Mouse (Mus musculus) adipocyte (in vitro differentiated cells): ENCODE measurements at regions not wholly inside any gene's neighbourhood (a gene's known extent, or its start where the extent isn't known, plus 50 kb on each side); places are given as distances from the start of the nearest gene placed in this dataset.

Experiments
- DNase-seq: peaks from one replicate; pipeline ENCODE4 v3.0.0-alpha.2; 2016; ENCODE audit warnings: low spot score

DNA sequence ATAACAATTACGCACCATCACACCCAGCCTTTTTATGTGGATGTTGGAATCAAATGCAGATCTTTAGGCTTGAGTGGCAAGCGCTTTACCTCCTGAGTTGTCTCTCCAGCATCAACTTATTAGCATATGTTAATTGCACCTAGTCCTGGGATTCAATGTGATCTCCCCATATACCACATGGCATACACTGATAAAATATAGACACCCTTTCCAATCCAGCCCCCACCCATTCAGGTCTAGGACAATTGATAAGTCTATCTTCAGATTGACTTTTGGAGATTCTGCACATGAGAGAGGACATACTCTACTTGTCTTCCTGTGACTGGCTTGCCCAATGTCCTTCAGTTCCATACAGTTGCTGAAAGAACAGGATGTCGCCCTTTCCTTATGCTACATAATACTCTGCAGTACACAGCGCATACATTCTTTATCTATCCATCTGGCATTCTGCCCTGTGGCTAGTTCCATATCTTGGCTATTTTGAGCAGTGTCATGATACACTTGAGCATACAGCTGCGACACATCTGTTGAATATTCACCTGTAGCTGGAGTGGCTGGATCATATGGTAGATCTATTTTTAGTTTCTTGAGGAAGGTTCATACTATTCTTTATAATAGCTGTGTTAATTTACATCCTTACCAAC lies 120.3 kb downstream of the Gsdmc2 start:
- no peak for DNase-seq

DNA sequence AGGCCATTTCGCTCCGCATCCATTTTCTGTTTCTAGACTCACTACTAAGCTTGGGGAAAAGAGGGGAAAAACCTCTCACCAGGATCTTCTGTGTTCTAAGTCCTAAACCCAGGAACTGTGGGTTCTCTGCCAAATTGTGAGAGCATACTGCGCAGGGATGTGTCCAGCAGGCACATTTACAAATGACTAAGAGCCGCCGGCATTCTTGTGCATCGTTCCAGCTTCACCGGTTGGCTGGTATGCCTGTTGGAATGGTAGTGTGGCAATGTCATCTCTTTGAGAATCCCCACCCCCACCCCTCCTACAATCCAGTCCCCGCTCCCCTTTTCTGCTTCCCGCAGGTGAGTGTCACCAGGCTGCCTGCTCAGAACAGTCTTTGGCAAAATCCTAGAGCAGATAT lies 122.0 kb downstream of the Gsdmc2 start:
- no peak for DNase-seq

DNA sequence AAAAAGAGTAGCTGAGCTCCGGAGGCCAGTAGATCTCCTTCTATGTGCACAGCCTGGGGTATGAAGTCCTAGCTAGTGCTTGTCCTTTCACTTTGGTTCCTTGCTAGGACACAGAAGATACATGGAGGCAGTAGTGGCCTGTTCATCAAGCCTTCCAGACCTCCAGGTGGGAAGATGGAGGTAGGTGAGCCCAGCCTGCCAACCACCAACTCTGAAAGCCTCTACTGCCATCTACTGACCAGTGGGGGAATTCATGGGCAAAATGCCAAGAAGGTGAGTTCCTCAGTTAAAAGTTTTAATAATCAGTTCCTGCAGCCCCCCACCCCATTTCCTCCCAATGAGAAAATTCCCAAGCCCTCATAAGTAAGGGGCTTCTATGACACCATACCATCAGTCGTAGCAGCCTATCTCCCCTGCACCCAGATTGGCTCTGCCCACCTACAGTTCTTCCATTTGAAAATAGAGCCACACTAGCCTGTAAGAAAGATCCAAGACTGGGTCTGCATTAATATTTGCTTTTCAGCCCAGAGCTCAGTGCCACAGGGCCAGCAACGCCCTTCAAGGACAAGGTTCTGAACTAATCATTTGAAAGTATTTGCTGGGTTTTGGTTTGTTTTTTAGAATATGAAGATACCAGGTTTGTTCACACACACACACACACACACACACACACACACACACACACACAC lies 123.2 kb downstream of the Gsdmc2 start:
- DNase-seq, result peak; percentile 14

DNA sequence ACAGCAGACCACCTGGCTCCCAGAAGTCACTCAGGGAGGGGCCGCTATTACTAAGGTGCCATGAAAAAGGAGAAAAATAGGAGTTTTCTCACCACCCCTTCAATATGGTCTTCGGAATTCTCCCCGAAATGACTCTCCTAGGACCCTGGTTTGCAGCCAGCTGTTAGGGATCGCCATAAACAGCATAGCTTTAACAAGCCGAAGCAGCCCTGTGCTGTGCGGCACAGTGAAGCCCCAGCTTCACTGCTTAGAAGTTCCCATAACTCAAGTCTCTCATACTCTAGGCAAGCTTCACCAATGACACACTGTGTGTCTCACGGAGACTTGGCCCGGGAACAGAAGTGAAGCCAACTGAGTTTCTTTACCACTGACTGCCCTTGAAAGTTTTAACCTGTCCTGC lies 127.2 kb downstream of the Gsdmc2 start:
- DNase-seq, result no peak

DNA sequence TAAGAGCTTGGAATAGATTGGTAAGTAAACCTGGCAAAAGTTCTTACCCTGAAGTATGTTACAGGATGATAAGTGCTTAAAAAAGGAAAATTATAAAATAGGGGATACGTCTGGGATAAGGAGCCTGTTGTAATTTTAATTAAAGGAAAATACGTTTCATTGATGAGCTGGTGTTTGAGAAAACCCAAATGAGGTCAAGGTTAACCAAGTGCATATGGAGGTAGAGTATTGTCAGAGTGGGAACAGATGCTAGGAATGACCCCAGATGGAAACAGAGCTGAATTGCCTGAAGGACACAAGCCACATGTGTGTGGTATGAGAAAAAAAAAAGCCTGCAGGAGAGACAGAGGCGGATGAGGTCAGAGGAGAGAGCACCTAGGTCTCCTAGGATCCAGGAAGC lies 131.3 kb downstream of the Gsdmc2 start:
- DNase-seq, result no peak

DNA sequence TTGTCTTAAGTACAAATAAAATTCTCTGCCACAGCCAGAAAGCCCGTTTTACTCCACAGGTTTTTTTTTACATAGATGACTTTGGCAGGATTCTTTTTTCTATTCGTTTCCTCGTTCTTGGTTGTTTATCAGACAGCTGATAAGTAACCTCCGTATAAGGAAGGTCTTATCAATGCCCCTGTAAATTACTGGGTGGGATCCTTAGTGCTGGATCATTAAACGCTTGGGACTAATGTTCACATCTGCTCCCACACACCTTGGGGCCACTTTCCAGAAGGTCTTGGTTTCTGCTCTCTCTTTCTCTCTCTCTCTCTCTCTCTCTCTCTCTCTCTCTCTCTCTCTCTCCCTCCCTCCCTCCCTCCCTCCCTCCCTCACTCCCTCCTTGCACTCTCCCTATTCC lies 134.6 kb downstream of the Gsdmc2 start:
- no peak for DNase-seq

DNA sequence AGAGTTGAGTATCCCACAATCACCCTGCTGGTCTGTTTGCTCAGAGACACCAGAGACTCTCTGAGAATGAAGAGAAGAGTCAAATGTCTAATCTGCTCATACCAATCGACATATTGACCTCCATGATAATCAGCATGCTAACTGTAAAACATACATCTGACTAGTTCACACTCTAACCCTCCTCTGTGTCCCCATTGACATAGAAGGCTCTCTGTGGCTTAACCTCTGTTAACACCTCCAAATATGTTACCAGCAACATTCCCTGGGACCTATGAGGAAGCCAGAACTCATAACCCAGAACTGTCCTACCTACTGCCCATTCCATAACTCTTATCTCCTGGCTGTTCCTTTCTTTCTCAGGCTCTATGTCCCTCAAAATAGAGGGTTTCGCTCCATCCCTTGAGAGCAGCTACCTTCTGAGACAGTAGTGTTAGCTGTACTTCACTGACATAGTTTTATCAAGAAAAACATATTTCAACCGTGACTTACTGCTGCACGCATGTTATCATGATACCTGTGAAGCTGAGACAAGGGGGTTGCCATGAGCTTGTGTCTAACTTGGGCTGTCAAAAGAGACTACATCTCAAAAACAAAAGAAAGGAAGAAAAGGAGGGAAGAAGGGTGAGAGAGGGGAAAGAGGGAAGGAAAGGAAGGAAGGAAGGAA lies 135.6 kb downstream of the Gsdmc2 start:
- no peak for DNase-seq

DNA sequence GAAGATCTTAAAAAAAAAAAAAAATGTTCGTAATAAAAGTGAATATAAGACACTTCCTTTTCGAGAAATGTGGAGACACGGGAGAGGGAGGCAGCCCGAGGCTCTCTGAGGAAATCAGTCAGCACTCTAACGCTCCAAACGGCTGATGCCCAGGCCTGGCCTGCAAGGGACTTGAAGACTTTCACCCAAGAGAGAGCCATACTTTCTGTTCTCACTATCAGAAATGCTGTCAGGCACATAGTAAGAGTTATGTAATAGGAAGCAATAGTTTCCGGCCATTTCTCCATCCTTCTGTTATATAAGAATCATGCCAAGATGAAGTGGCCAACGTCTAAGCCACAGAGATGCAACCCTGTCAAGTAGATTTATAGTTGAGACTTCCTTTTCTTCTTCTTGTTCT lies 140.3 kb downstream of the Gsdmc2 start:
- no peak for DNase-seq

DNA sequence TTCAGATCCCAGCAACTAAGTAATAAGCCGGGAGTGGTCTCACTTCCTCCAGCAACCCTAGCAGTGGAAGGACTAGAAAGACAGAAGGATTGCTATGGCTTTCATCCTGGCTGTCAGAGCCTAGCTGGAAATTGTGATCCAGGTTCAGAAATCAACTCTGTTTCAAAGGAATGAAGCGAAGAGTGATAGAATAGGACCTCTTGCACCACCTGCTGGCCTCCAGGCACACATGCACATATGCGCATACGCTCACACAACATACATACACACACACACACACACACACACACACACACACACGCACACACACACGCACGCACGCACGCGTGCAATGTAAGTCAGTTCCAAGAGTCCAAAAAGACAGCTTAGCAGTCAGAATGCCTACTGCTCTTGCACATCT lies 147.1 kb downstream of the Gsdmc2 start:
- no peak for DNase-seq

DNA sequence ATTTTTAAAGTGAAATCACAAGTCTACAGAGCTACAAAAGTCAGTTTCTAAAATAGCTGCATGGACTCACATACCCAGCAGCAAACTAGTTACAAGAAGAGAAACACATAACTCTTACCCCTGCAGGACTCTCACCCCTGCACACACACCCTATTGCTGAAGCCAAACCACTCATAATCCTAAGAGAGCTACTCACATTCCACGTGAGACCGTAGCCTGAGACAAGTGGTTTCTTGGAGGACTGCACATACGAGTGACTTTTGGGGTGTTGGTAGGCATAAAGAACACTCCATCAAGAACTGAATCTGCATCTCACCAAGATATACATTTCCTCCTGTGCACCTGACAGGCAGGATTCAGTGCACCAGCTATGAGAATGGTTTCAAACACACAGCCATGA lies 150.8 kb downstream of the Gsdmc2 start:
- DNase-seq, result no peak

DNA sequence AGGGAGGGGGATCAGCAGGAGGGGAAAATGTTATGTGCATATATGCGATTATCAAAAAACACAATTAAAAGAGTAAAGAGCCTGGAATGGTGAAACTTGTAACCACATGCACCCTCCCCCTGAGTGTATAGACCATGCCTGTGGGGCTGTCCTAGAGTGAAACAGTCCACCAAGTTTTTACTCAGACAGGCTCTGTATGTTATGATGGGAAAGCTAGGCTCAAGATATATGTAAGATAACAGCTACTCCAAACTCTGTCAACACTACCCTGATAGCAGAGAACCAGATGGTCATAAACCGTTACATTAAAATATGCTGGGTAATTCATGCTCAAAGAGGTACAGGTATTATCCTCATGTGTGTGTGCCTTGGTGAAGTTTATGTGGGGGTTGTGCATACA lies 151.4 kb downstream of the Gsdmc2 start:
- no peak for DNase-seq

DNA sequence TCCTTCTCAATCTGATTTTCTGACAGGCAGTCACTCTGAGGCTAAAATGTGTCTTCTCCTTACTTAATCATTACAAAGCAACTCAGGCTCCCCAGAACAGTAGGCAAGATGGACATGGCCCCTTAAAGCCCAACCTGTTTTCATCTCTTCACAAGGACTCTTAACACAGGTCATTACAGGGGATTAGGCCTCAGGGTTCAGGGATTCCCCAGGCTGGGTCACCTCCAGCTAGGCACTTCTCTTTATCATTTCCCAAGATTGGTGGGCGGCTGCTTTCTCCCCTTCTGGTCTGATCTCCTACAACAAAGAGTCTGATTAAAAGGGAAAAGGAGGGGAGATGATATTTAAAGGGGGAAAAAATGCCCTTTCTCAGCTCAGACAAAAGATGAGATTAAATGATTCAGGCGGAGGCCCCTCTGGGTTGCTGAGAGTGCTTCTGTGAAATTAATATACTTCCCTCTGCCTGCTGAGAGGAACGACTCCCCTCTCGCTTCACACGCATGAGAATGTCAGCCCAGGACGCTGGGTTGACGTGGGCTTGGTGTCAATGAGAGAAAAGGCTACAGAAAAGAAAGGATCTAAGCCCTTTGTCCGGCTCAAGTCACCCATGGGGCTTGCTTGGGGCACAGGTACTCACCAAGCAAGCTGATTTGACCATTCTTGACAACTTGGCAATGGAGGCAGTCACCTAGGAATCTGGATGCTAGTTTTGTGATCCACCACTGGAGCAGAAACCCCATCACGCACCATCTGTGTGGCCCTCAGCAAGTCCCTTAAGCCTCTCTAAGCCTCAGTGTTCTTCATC lies 152.3 kb downstream of the Gsdmc2 start:
- DNase-seq, result no peak

DNA sequence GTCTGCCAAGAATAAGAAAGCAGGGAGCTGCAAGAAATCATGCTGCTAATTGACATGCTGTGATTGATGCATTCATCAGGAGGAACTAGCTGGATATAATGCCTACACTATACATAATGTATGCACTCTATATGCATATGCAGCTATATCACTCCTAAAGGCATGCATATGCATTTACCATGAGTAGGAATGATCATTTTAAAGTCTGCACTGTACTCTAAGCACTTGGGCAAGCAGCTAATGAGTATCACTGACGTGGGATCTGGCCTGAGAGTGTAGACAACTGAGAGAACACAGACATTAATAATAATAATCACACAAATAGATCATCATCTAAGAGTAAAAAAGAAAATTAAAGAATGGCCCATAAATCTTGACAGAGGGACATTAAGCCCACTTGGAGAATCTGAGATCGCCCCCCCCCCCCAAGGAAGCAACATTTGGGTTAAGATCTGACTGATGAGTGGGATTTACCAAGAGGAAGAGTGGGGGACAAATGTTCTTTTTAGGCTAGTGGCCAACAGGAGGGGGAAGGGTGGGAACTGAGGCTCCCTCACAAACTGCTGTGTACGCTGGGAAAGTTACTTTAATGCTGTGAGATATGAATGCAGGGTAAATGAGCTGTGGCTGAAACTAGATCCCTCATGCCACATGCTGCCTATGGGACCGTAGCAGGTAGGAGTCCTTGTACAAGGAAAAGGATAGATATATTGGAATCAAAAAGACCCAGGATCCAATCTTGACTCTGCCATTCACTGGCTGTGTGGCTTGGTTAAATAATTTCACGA lies 155.0 kb downstream of the Gsdmc2 start:
- no peak for DNase-seq

DNA sequence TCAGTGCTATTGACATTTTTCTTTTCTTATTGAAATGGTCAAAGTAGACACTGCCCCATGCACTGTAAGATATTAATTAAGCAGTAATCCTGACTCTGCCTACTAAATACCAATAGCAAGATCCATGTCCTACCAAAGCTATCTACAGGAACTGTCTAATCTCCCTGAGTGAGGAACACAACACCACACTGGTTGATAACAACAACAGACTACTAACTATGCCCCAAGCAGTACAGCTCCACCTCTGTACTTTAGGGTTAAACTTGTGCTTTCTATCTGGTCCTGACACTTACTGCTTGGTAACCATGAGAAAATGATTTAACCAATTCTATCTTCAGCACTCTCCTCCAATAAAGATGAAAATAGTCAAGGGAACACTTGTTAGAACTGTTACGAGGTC lies 157.1 kb downstream of the Gsdmc2 start:
- no peak for DNase-seq

DNA sequence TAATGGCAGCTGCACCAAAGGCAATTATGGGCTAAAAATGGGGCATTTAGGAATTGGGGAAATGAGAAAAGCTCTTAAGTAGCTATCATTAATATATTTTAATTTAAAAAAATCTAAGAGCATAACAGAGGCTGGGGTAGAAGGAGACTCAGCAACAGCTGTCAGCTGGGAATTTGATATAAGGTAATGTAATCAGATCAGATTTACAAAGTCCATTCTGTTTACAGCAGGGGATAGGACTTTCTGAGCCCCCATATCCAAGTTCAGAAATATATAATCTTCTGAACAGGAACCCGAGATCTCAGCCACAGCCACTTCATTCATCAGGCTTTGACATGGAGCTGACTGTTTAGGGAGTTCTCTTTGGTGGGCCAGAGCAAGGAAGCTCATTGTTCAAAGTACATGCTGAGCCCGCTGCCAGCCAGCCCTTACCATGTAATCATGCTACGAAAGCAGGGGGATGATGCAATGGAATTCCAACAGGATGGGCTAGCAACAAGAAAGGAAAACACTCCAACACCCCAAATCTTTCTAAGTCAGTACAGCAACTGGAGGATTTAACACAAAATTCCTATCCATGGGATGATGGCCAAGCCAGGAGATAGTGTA lies 157.9 kb downstream of the Gsdmc2 start:
- no peak for DNase-seq

DNA sequence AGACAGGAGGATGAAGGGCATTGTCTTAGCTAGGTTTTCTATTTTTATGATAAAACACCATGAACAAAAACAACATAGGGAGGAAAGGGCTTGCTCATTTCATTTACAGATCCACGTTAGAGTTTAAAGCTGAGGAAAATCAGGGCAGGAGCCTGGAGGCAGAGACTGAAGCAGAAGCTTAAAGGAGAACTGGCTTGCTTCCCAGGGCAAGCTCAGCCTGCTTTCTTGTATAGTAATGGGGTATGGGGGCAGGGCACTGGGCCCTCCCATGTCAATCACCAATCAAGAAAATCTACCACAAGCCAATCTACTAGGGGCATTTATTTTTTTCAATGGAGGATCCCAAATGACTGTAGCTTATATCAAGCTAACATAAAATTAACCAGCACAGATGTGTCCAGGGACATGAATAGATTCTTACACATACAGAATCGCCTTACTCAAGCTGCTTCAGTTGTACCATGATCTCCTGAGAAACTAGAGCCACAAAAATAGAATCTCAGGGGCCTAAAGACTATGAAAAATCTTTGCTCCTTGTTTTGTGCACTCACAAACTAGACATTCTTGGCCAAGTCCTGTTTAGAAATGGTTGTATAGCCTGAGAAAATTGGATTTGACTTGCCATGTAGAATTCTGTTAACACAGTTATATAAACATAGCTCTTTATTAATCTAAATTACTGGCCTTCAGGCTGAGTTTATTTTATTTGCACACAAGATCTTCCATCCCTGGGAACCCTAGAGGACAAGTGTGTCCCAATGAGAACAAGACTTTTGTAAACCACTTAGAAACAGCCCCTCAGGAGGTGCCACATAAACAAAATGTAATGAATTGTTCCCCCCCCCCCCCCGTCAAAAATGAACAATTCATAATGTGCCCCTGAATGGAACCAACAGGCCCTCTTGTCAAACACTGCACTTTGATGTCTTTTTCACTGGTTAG lies 164.7 kb downstream of the Gsdmc2 start:
- DNase-seq, result no peak

DNA sequence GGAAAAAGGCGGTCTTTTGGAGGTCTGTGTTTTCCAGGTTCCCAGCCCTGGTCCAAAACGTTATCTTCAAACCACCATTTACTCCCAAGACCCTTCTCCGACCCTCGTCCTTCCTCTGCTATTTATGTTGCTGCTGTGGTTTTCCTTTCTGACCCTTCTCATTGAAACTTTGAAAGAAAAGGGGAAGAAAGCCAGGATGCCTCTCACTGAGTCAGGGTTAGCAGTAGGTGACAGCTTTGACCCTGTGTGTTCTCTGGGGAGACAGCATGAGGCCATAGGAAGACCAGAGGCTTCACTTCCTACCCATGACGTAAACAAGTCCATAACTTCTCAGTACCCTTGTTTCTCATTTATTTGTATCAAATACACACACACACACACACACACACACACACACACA lies 166.1 kb downstream of the Gsdmc2 start:
- DNase-seq, result no peak

DNA sequence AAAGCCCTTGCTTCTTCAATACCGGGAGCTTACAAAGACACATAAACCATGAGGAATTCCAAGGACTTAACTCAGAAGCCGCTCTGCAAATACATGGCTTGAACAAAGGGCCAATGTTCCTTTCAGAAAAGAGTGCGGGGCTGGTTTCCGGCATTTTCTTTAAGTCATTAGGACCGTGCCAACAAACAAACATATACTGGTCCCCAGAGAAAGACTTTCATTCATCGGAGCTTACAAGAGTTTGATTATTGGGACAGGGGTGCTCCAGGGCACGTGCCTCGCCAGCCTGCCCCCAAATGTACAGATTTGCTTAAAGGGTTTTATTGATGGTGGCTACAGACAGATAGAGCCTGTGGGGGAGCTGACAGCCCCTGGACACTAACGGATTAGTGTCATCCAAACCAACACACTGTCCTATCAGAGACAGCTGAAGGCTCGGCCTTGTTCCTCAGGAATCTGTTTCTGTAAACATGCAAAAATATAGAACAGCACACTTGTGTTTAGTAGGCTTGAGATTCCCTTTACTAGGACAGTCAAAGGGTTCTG lies 169.4 kb downstream of the Gsdmc2 start:
- no peak for DNase-seq

DNA sequence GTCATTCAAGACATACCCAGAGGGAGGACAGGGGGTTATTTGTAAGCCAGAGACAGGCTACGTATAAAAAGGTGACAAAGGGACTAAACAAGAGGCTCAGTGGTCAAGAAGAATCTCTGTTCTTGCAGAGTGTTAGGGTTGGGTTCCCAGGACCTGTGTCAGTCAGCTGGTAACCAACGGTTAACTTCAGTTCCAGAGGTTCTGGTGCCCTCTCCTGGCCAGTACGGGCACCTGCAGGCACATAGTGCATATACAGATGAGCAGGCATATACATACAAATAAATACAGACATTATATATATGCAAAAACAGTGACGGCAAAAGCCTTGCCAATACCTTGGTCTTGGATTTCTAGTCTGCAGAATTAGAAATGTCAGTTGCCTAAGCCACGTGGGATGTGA lies 170.6 kb downstream of the Gsdmc2 start:
- no peak for DNase-seq

DNA sequence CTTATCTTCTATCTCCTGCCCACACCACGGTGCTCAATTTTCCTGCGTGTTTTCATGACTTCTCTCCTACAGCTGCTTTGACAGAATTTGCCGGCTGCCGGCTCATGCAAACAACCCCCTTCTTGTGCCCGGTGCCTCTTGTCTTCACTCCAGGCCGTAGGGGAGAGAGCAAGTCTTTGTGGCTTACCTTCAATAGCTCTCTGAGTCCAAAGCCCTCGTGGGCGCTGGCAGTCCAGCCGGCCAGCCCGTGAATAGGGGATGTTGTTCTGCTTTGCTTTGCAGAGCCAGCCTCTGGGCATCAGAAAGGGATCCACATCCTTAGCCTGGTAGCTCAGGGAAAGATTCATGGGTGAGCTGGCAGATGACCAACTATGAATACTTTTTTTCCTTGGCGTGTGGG lies 173.9 kb downstream of the Gsdmc2 start:
- no peak for DNase-seq
